In the genomic region with DNA sequence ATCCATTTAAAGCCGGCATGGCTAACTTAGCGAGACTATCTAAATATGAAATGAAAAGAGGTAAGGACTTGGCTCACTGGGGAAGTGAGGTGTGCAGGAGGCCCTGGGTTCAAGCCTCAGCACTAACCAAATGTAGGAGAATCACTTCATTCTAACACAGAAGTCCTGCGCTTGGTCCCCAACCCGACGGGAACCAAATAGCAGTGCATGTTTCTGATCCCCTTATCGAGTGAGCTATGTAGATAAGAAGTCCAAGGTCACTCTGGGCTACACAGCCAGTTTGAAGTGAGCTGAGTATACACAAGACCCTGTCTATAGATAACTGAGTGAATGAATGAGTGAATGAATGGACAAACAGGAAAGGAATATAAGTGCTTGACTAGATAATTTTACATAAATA, we compare ENCODE assay signal across 14 mouse cellular contexts.
"Had no signal": no experiment of that assay in that cellular context is flagged by ENCODE, and none has a peak within 500 bp of the region (broad histone marks: within the 10 kb centered on the region; RNA-seq: fewer than 3 reads in every experiment).

No protein-coding gene starts in this region.

- H3K27ac ChIP-seq: midbrain, embryonic 10.5 days; midbrain, embryonic 12.5 days; neural tube, embryonic 12.5 days had no signal

- H3K9me3 ChIP-seq: midbrain, embryonic 10.5 days; midbrain, embryonic 12.5 days; neural tube, embryonic 12.5 days had no signal

- H3K4me3 ChIP-seq: midbrain, embryonic 10.5 days; midbrain, embryonic 12.5 days; myocyte; neural tube, embryonic 12.5 days had no signal

- H3K4me2 ChIP-seq: lung, embryonic 14.5 days; midbrain, embryonic 12.5 days; neural tube, embryonic 12.5 days had no signal

- H3K36me3 ChIP-seq: midbrain, embryonic 10.5 days; midbrain, embryonic 12.5 days; neural tube, embryonic 12.5 days had no signal

- H3K4me1 ChIP-seq: midbrain, embryonic 10.5 days; midbrain, embryonic 12.5 days; neural tube, embryonic 12.5 days had no signal

- DNase-seq: lung, adult 18-20 months; lung, embryonic 14.5 days; lung, postnatal 10 days; lung, postnatal 4 days; midbrain, embryonic 14.5 days; right cerebral cortex, postnatal 14 days; thymus, adult 2 months; thymus, postnatal 25 days; thymus, postnatal 4 days had no signal

- H3K9ac ChIP-seq: lung, embryonic 14.5 days; midbrain, embryonic 12.5 days; neural tube, embryonic 12.5 days had no signal

- H3K27me3 ChIP-seq: midbrain, embryonic 12.5 days; neural tube, embryonic 12.5 days had no signal

- ATAC-seq: midbrain, embryonic 16.5 days had no signal
